Mouse (Mus musculus): ENCODE measurements around the gene Soga1.

Soga1 gene

GRCm38 (mm10) chr2:157039900-157040648, 39.0 kb downstream of the Soga1 start:
- peak; percentile 43 for DNase-seq (ENCODE audit: low read depth, low spot score)

- DNase-seq (ENCODE audit: low read depth, low spot score), result no peak
Observed at GRCm38 (mm10) chr2:157037303-157037702, 41.8 kb downstream of the Soga1 start.

- DNase-seq (ENCODE audit: low read depth, low spot score), result no peak
Observed at GRCm38 (mm10) chr2:157036400-157036799, 42.7 kb downstream of the Soga1 start.

- no peak for DNase-seq (ENCODE audit: low read depth, low spot score)
Observed at GRCm38 (mm10) chr2:157035371-157035770, 43.7 kb downstream of the Soga1 start.

- peak; percentile 89 for DNase-seq (ENCODE audit: low read depth, low spot score)
Observed at GRCm38 (mm10) chr2:157030804-157031203, 48.2 kb downstream of the Soga1 start.

- DNase-seq (ENCODE audit: low read depth, low spot score), result no peak
Observed at GRCm38 (mm10) chr2:157028261-157028660, 50.8 kb downstream of the Soga1 start.

GRCm38 (mm10) chr2:157027106-157028008, 51.7 kb downstream of the Soga1 start:
- no peak for DNase-seq (ENCODE audit: low read depth, low spot score)

- peak; percentile 64 for DNase-seq (ENCODE audit: low read depth, low spot score)
Observed at GRCm38 (mm10) chr2:157021156-157021555, 57.9 kb downstream of the Soga1 start.

GRCm38 (mm10) chr2:157019228-157019627, 59.8 kb downstream of the Soga1 start:
- DNase-seq (ENCODE audit: low read depth, low spot score), result no peak

GRCm38 (mm10) chr2:157016529-157017270, 62.4 kb downstream of the Soga1 start:
- peak; percentile 77 for DNase-seq (ENCODE audit: low read depth, low spot score)

- DNase-seq (ENCODE audit: low read depth, low spot score), result no peak
Observed at GRCm38 (mm10) chr2:157012341-157012740, 66.7 kb downstream of the Soga1 start.

GRCm38 (mm10) chr2:157010634-157011310, 68.3 kb downstream of the Soga1 start:
- no peak for DNase-seq (ENCODE audit: low read depth, low spot score)

- no peak for DNase-seq (ENCODE audit: low read depth, low spot score)
Observed at GRCm38 (mm10) chr2:157010121-157010520, 68.9 kb downstream of the Soga1 start.

GRCm38 (mm10) chr2:157008509-157008908, 70.5 kb downstream of the Soga1 start:
- DNase-seq (ENCODE audit: low read depth, low spot score), result no peak

GRCm38 (mm10) chr2:157007234-157007596, 71.8 kb downstream of the Soga1 start:
- no peak for DNase-seq (ENCODE audit: low read depth, low spot score)

- peak; percentile 93 for DNase-seq (ENCODE audit: low read depth, low spot score)
Observed at GRCm38 (mm10) chr2:157006511-157007233, 72.4 kb downstream of the Soga1 start, which contains the start of gene Dsn1. Gene Dsn1 (minus strand): TSS chr2:157007154.

GRCm38 (mm10) chr2:157002321-157002720, 76.7 kb downstream of the Soga1 start:
- no peak for DNase-seq (ENCODE audit: low read depth, low spot score)

- no peak for DNase-seq (ENCODE audit: low read depth, low spot score)
Observed at GRCm38 (mm10) chr2:156998263-156998662, 80.8 kb downstream of the Soga1 start.

GRCm38 (mm10) chr2:156996576-156996975, 82.5 kb downstream of the Soga1 start:
- peak; percentile 71 for DNase-seq (ENCODE audit: low read depth, low spot score)

- DNase-seq (ENCODE audit: low read depth, low spot score), result peak; percentile 98
Observed at GRCm38 (mm10) chr2:156991470-156992319, 87.4 kb downstream of the Soga1 start, which contains the start of gene Ndrg3. Gene Ndrg3 (minus strand): TSS chr2:156992056.

All from ES-CJ7 (cell line).